Mouse (Mus musculus): Measurements from ENCODE around the gene Nudt14. TPM values are rescaled to one million over a fixed set of nuclear protein-coding genes. Genes with fewer than 3 reads are reported as not detected.

Gene Nudt14
- total RNA-seq (2014; rRNA removed) = 22.2 and 31.5 TPM in 2 replicates
- polyA plus RNA-seq (2015; fragmentation: Nextera tagmentation; extraction: Ambion mirVana) = 55.5 and 60.4 TPM in 2 replicates

DNA sequence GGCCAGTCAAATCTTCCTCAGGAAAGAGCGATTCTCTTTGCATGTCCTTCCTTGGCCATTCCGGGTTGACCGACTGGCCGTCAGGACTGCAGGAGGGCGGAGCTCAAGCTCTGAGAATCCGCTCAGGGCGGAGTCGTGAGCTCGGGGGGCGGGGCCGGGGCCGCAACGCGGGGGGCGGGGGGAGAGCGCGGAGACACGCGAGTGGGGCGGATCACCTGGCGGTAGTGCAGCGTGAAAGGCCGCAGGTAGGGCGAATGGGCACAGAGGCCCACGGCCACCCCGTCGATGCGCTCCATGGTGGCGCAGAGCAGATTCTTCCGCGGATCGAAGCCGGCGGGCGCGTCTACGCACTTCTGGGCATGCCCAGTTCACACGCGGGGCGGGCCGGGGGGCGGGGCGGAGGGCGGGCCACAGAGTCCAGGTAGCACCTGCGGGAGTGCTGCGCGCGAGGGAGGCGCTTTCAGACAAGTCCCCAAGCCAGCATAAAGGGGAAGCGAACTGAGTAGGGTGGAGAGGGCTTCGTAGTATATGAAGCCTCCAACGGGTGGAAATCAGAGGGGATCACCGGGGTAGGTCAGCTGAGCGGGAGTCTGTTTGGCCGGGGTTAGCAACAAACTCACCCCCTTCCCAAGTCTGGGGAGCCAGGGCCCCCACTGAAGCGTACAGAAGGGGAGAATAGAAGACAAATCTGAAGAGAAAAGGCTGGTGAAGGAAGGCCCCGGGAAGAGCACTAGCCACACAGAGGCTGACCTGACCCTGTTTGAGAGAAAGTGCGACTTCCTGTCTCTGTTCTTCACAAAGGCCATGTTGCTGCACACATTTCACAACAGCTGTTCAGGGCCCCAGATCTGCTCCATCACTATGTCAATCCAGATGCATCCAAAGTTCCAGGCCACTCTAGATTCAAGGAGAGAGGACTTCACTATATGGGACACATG lies at the start of gene Nudt14:
Gene Nudt14, minus strand, starts transcription at position 349 of the 938 bp plus-strand sequence.
- DNase-seq = peak; percentile 75
- 1% methylated on average over 55 of the region's 58 CpGs for WGBS
- Histone ChIP-seq H3K4me1 (ENCODE audit: insufficient read depth) (peaks cover 10% of the 10 kb centered on the region; the same call in 1 of the 2 replicates), H3K27me3 (ENCODE audit: insufficient read depth, low read length) (no peaks in the 10 kb centered on the region), H3K4me3 (ENCODE audit: low read depth, low read length) (peak within 1 kb of the TSS; percentile 79), H3K9ac (peak within 1 kb of the TSS; percentile 76), H3K27ac (ENCODE audit: low read depth, low read length) (peak within 1 kb of the TSS; percentile 40; the same call in 1 of the 2 replicates), H3K4me2 (ENCODE audit: low read depth) (peak within 1 kb of the TSS; percentile 69), H3K9me3 (ENCODE audit: low read length) (no peaks in the 10 kb centered on the region), H3K36me3 (ENCODE audit: insufficient read depth) (no peaks in the 10 kb centered on the region)
- no peak for TF ChIP-seq CTCF (IDR thresholded peaks at IDR 0.05; ENCODE audit: low read depth)
- ATAC-seq = peak; percentile 89

DNA sequence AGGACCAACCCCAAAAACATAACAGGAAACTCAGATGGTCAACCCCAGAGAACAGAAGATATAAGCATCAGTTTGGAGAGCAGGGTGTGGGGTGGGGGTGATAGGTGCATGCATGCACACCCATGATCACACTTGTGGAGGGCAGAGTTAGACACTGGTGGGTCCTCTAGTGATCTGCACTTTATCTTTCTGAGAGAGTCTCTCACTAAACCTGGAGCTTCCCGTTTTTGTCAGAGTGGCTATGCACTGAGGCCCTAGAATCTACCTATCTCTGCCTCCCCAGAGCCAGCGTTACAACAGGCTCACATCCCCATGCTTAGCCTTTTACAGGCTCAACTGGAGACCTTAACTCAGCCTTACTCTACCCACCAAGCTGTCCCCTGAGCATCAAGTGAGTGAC lies 49.5 kb upstream of the Nudt14 start:
- peaks cover 24% of the 10 kb centered on the region for H3K36me3 ChIP-seq (ENCODE audit: insufficient read depth)
- H3K4me2 ChIP-seq (ENCODE audit: low read depth) = no peak overlapping the region
- no peak overlapping the region for H3K4me3 ChIP-seq (ENCODE audit: low read depth, low read length)
- ATAC-seq (no peak), DNase-seq (no peak)
- no peak for TF ChIP-seq CTCF (IDR thresholded peaks at IDR 0.05; ENCODE audit: low read depth)
- 93% methylated on average over 2 of the region's 2 CpGs for WGBS
- no peaks in the 10 kb centered on the region for H3K27me3 ChIP-seq (ENCODE audit: insufficient read depth, low read length)
- H3K9ac ChIP-seq = no peak overlapping the region
- no peak overlapping the region for H3K27ac ChIP-seq (ENCODE audit: low read depth, low read length)
- no peaks in the 10 kb centered on the region for H3K9me3 ChIP-seq (ENCODE audit: low read length)
- no peaks in the 10 kb centered on the region for H3K4me1 ChIP-seq (ENCODE audit: insufficient read depth)

DNA sequence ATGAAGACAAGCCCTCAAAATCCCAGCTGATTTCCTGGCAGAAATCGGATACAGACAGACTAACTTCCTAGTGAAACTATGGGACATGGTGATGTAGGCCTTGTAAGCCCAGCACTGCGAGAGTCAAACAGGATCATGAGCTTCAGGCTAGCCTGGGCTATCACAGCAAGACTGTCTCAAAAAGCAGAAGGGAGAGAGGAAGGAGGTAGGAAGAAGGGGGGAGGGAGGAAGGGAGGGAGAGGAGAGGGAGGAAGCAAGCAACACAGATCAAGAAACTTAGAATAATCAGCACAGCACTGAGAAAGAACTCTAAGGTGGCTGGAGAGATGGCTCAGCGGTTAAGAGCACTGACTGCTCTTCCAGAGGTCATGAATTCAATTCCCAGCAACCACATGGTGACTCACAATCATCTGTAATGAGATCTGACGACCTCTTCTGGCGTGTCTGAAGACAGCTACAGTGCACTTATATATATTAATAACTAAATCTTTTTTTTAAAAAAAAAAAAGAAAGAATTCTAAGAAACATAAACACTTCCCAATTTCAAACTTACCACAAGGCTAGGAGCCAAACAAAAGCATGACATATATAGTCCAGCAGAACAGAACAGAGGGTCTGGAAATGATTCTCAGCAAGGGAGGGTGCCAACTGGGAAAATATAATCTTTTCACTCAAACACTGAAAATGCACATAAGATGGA lies 48.9 kb upstream of the Nudt14 start:
- H3K4me1 ChIP-seq (ENCODE audit: insufficient read depth) = no peaks in the 10 kb centered on the region
- H3K27ac ChIP-seq (ENCODE audit: low read depth, low read length) = no peak overlapping the region
- H3K36me3 ChIP-seq (ENCODE audit: insufficient read depth) = peaks cover 28% of the 10 kb centered on the region
- H3K9me3 ChIP-seq (ENCODE audit: low read length) = no peaks in the 10 kb centered on the region
- H3K9ac ChIP-seq = no peak overlapping the region
- H3K4me3 ChIP-seq (ENCODE audit: low read depth, low read length) = no peak overlapping the region
- WGBS = 89% methylated on average over 5 of the region's 5 CpGs
- ATAC-seq (no peak), DNase-seq (no peak)
- TF ChIP-seq CTCF (IDR thresholded peaks at IDR 0.05; ENCODE audit: low read depth) = no peak
- no peak overlapping the region for H3K4me2 ChIP-seq (ENCODE audit: low read depth)
- H3K27me3 ChIP-seq (ENCODE audit: insufficient read depth, low read length) = no peaks in the 10 kb centered on the region

DNA sequence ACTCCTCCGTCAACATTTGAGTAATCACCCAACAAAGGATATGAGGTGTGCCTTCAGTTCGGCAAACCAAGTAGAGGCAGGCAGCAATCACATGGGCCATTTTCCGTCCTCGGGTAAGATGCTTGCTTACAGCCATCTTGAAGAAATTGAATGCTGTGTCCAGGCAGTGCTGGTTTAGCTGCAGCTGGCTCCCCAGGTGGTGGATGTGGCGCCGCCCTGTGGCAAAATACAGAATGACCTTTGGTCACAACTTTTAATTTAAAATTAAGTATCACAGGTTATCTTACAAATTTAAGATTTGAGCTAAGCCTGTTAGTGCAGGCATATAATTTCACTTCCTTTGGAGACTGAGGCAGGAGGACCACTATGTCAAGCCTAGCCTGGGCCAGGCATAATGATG lies 46.0 kb upstream of the Nudt14 start:
- TF ChIP-seq CTCF (IDR thresholded peaks at IDR 0.05; ENCODE audit: low read depth) = peak; percentile 35
- peaks cover 48% of the 10 kb centered on the region for H3K36me3 ChIP-seq (ENCODE audit: insufficient read depth)
- no peaks in the 10 kb centered on the region for H3K9me3 ChIP-seq (ENCODE audit: low read length)
- no peak for DNase-seq
- no peaks in the 10 kb centered on the region for H3K27me3 ChIP-seq (ENCODE audit: insufficient read depth, low read length)
- no peak overlapping the region for H3K27ac ChIP-seq (ENCODE audit: low read depth, low read length)
- H3K4me3 ChIP-seq (ENCODE audit: low read depth, low read length) = no peak overlapping the region
- ATAC-seq = no peak
- no peak overlapping the region for H3K9ac ChIP-seq
- 70% methylated on average over 6 of the region's 6 CpGs for WGBS
- H3K4me1 ChIP-seq (ENCODE audit: insufficient read depth) = no peaks in the 10 kb centered on the region
- H3K4me2 ChIP-seq (ENCODE audit: low read depth) = no peak overlapping the region

GRCm38 (mm10) chr12:112985346-112985745 lies 43.4 kb upstream of the Nudt14 start:
- Histone ChIP-seq H3K36me3 (ENCODE audit: insufficient read depth) (peaks cover 53% of the 10 kb centered on the region), H3K4me1 (ENCODE audit: insufficient read depth) (no peaks in the 10 kb centered on the region), H3K4me2 (ENCODE audit: low read depth) (no peak overlapping the region), H3K9ac (no peak overlapping the region), H3K4me3 (ENCODE audit: low read depth, low read length) (no peak overlapping the region), H3K9me3 (ENCODE audit: low read length) (no peaks in the 10 kb centered on the region), H3K27me3 (ENCODE audit: insufficient read depth, low read length) (no peaks in the 10 kb centered on the region), H3K27ac (ENCODE audit: low read depth, low read length) (no peak overlapping the region)
- DNase-seq = no peak
- 92% methylated on average over 6 of the region's 6 CpGs for WGBS
- peak; percentile 34; the same call in 1 of the 2 replicates for TF ChIP-seq CTCF (IDR thresholded peaks at IDR 0.05; ENCODE audit: low read depth)
- ATAC-seq = no peak

GRCm38 (mm10) chr12:112982031-112982430 lies 40.1 kb upstream of the Nudt14 start:
- DNase-seq (no peak), ATAC-seq (peak; percentile 38; the same call in 1 of the 2 replicates)
- H3K27me3 ChIP-seq (ENCODE audit: insufficient read depth, low read length) = no peaks in the 10 kb centered on the region
- no peak for TF ChIP-seq CTCF (IDR thresholded peaks at IDR 0.05; ENCODE audit: low read depth)
- 20% methylated on average over 2 of the region's 2 CpGs for WGBS
- H3K4me1 ChIP-seq (ENCODE audit: insufficient read depth) = peaks cover 4% of the 10 kb centered on the region; the same call in 1 of the 2 replicates
- no peaks in the 10 kb centered on the region for H3K9me3 ChIP-seq (ENCODE audit: low read length)
- H3K4me2 ChIP-seq (ENCODE audit: low read depth) = no peak overlapping the region
- H3K4me3 ChIP-seq (ENCODE audit: low read depth, low read length) = no peak overlapping the region
- no peak overlapping the region for H3K9ac ChIP-seq
- H3K36me3 ChIP-seq (ENCODE audit: insufficient read depth) = peaks cover 70% of the 10 kb centered on the region
- no peak overlapping the region for H3K27ac ChIP-seq (ENCODE audit: low read depth, low read length)
